8 mouse cellular contexts compared by ENCODE assay signal in the genomic region with DNA sequence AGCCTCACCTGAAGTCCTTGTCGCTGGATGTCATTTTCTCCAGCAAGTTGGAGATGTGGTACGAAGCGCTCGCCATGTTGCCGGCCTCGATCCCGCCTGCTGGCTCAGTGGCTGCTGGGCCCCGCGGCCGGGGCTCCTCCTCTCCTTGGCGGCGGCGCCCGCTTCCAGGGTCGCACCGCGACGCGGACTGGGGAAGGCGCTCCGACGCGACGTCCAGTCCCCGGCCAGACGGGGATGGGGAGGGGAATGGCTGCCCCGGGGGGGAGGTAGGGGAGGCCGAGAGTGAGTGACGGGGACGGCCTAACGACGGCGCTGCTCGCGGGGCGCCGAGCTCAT. TPM values are rescaled to one million over a fixed set of nuclear protein-coding genes. Genes with fewer than 3 reads are reported as not detected.
DNase-seq lines count a peak whose midpoint lies in the region; ATAC-seq and TF ChIP-seq lines count a peak whose summit lies in the region.

No protein-coding gene starts in this region.

- ATAC-seq in embryonic facial prominence, embryonic 13.5 days (ENCODE audit: insufficient number of reproducible peaks, insufficient read depth, low FRiP score, low TSS enrichment, low read depth): peak; percentile 62
- ATAC-seq in intestine, embryonic 16.5 days: peak; percentile 63; the same call in 1 of the 2 replicates
- peak; percentile 80; the same call in 1 of the 2 replicates for ATAC-seq in neural tube, embryonic 12.5 days (ENCODE audit: low FRiP score, low read depth)

- H3K36me3 ChIP-seq in liver, adult 2 months (ENCODE audit: control insufficient read depth, insufficient read depth, low read length): no peaks in the 10 kb centered on the region; the same call in 1 of the 2 replicates
- peaks cover 17% of the 10 kb centered on the region for H3K36me3 ChIP-seq in embryonic facial prominence, embryonic 13.5 days
- peaks cover 2% of the 10 kb centered on the region for H3K36me3 ChIP-seq in intestine, embryonic 16.5 days (ENCODE audit: control insufficient read depth, insufficient read depth, low read length)
- peaks cover 11% of the 10 kb centered on the region for H3K36me3 ChIP-seq in neural tube, embryonic 12.5 days

- no peak for DNase-seq in liver, adult 2 months (ENCODE audit: extremely low read depth, low read depth, low spot score)
- DNase-seq in liver: no peak
- no peak for DNase-seq in ovary, postnatal 14 days (ENCODE audit: low spot score)
- no peak for DNase-seq in adrenal gland, postnatal 10 days
- DNase-seq in thymus, postnatal 14 days: no peak

- no peak for TF ChIP-seq POLR2A in liver, adult 2 months (IDR thresholded peaks at IDR 0.05; ENCODE audit: extremely low read depth, insufficient read depth, low read length)

- H3K9me3 ChIP-seq in embryonic facial prominence, embryonic 13.5 days: no peaks in the 10 kb centered on the region
- no peaks in the 10 kb centered on the region for H3K9me3 ChIP-seq in intestine, embryonic 16.5 days (ENCODE audit: control insufficient read depth, low read length)
- H3K9me3 ChIP-seq in neural tube, embryonic 12.5 days: no peaks in the 10 kb centered on the region

- peak overlapping the region; percentile 86 for H3K27ac ChIP-seq in liver, adult 2 months (replicated peaks; ENCODE audit: insufficient read depth, low read depth, low read length)
- peak overlapping the region; percentile 98 for H3K27ac ChIP-seq in embryonic facial prominence, embryonic 13.5 days
- peak overlapping the region; percentile 98 for H3K27ac ChIP-seq in intestine, embryonic 16.5 days (ENCODE audit: low read length)
- peak overlapping the region; percentile 83 for H3K27ac ChIP-seq in neural tube, embryonic 12.5 days

- no peak for TF ChIP-seq CTCF in liver, adult 2 months (IDR thresholded peaks at IDR 0.05; ENCODE audit: low read depth, low read length)

- under 1% methylated on average over 32 of the region's 37 CpGs for WGBS in liver, adult 2 months
- 0% methylated on average over 36 of the region's 37 CpGs for WGBS in embryonic facial prominence, embryonic 13.5 days
- under 1% methylated on average over 37 of the region's 37 CpGs for WGBS in intestine, embryonic 16.5 days
- WGBS in neural tube, embryonic 12.5 days: under 1% methylated on average over 35 of the region's 37 CpGs

- peak overlapping the region; percentile 78 for H3K4me2 ChIP-seq in embryonic facial prominence, embryonic 13.5 days
- peak overlapping the region; percentile 80; the same call in 1 of the 2 replicates for H3K4me2 ChIP-seq in intestine, embryonic 16.5 days (ENCODE audit: low read depth, low read length)
- peak overlapping the region; percentile 77 for H3K4me2 ChIP-seq in neural tube, embryonic 12.5 days (replicated peaks)

- peak overlapping the region; percentile 97 for H3K9ac ChIP-seq in liver, adult 2 months (ENCODE audit: low read depth, low read length)
- peak overlapping the region; percentile 99 for H3K9ac ChIP-seq in embryonic facial prominence, embryonic 13.5 days
- H3K9ac ChIP-seq in intestine, embryonic 16.5 days (ENCODE audit: low read depth, low read length): peak overlapping the region; percentile 99
- peak overlapping the region; percentile 98 for H3K9ac ChIP-seq in neural tube, embryonic 12.5 days

- no peaks in the 10 kb centered on the region for H3K27me3 ChIP-seq in liver, adult 2 months (ENCODE audit: control insufficient read depth, insufficient read depth, low read length)
- no peaks in the 10 kb centered on the region for H3K27me3 ChIP-seq in embryonic facial prominence, embryonic 13.5 days
- no peaks in the 10 kb centered on the region for H3K27me3 ChIP-seq in intestine, embryonic 16.5 days (replicated peaks; ENCODE audit: control insufficient read depth, insufficient read depth, low read length)
- H3K27me3 ChIP-seq in neural tube, embryonic 12.5 days (replicated peaks): no peaks in the 10 kb centered on the region

- H3K79me2 ChIP-seq in liver, adult 2 months (ENCODE audit: control insufficient read depth, insufficient read depth, low read length): peaks cover 22% of the 10 kb centered on the region; the same call in 1 of the 2 replicates

- H3K4me1 ChIP-seq in liver, adult 2 months (ENCODE audit: control insufficient read depth, insufficient read depth, low read length): peaks cover 3% of the 10 kb centered on the region
- peaks cover 19% of the 10 kb centered on the region for H3K4me1 ChIP-seq in embryonic facial prominence, embryonic 13.5 days
- H3K4me1 ChIP-seq in intestine, embryonic 16.5 days (ENCODE audit: control insufficient read depth, insufficient read depth, low read length): peaks cover 10% of the 10 kb centered on the region
- peaks cover 13% of the 10 kb centered on the region for H3K4me1 ChIP-seq in neural tube, embryonic 12.5 days

- peak overlapping the region; percentile 89 for H3K4me3 ChIP-seq in liver, adult 2 months (ENCODE audit: insufficient read depth, low read depth, low read length)
- H3K4me3 ChIP-seq in embryonic facial prominence, embryonic 13.5 days: peak overlapping the region; percentile 100
- H3K4me3 ChIP-seq in intestine, embryonic 16.5 days (ENCODE audit: low read length): peak overlapping the region; percentile 99
- H3K4me3 ChIP-seq in neural tube, embryonic 12.5 days: peak overlapping the region; percentile 95

RNA-seq across cellular contexts. Expression of a gene that starts 0.3 kb away (rescaled TPM):
- total RNA-seq in liver, adult 2 months (2014; rRNA removed): 30.2 and 34.9 TPM in 2 replicates
- 15.2 and 17.7 TPM in 2 replicates for polyA plus RNA-seq in liver, adult 2 months (2012; rRNA removed)
- polyA plus RNA-seq in embryonic facial prominence, embryonic 13.5 days (2015; fragmentation: Nextera tagmentation; extraction: Ambion mirVana): 60.8 and 63.6 TPM in 2 replicates
- 29.2 and 33.0 TPM in 2 replicates for polyA plus RNA-seq in intestine, embryonic 16.5 days (2015; fragmentation: Nextera tagmentation; extraction: Ambion mirVana)
- 89.3 and 113 TPM in 2 replicates for polyA plus RNA-seq in neural tube, embryonic 12.5 days (2016; fragmentation: Nextera tagmentation; extraction: Ambion mirVana)
- 10 to 100 TPM; 85.6 to 93.5 TPM for total RNA-seq in adrenal gland, postnatal 10 days (2021)
